Mouse (Mus musculus) hindlimb bud, embryonic 11.5 days (tissue): Measurements from ENCODE around the gene Rpl3.

Source experiments
- DNase-seq: peaks from one replicate; pipeline ENCODE4 v3.0.0-alpha.2; 2012; ENCODE audit warnings: low read depth, low spot score; ENCODE audit errors: extremely low spot score

Rpl3 gene

DNA sequence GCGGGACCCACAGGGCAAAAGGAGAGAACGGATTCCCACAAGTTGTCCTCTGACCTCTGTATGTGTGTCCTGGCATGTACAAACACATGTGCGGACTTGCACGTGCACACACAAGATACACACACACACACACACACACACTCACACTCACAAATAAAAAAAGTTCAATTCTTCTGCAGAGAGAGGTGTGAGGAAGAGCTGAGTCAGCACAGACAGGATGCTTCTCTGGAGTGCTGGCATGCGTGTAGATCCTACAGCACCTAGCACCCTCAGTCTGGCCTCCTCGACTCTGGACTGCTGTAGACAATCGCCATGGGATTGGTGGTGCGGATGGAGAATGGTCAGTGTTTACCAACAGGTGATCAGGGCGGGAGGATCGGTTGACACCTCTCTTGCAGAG is 47.4 kb downstream of the Rpl3 start:
- no peak for DNase-seq

- no peak for DNase-seq
Observed at GRCm38 (mm10) chr15:80042152-80042551, 49.5 kb downstream of the Rpl3 start.

DNA sequence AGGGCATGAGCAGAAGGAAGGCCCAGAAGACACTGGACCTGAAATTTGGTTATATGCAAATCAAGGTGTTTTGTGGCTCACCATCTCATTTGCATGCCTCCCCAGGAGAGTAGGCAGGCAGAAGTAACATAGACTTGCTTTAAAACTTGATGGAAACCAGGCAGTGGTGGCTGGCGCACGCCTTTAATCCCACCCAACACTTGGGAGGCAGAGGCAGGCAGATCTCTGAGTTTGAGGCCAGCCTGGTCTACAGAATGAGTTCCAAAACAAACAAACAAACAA is 53.6 kb downstream of the Rpl3 start:
- no peak for DNase-seq

GRCm38 (mm10) chr15:80037255-80038109 is 54.2 kb downstream of the Rpl3 start:
- DNase-seq = no peak

- no peak for DNase-seq
Observed at GRCm38 (mm10) chr15:80035341-80035885, 56.3 kb downstream of the Rpl3 start.

DNA sequence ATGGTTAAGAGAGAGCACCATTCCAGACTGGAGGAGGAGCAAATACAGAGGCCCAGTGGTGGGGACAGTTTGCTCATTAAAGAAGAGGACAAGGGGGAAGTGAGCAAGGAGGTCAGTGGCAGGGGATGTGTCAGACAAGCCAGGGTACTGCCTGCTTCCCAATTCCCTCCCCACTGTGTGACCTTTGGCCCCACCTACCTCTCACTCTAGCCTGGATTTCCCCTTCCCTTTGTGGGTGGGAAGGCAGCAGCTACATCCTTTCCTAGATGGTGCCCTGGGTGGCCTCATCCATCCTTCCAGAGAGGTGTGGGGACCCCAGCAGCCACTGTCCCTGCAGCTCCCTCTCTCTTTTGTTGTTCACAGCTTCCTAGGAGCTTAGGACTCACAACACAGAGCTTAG is 56.8 kb downstream of the Rpl3 start:
- no peak for DNase-seq

GRCm38 (mm10) chr15:80034366-80034765 is 57.3 kb downstream of the Rpl3 start:
- DNase-seq = no peak

DNA sequence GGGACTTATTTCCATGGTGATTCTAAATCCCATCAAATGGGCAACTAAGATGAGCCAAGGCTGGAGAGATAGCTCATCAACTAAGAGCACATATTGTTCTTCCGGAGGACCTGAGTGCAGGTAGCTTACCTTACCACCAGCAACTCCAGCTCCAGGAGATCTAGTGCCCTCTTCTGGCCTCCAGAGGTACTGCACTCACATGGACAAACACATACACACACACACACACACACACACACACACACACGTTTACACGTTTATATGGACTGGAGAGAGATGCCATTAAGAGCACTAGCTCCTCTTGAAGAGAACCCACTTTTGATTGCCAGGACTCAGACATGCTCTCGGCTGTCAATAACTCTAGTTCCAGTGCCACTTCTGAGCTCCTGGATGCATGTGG is 60.5 kb downstream of the Rpl3 start:
- no peak for DNase-seq

- no peak for DNase-seq
Observed at GRCm38 (mm10) chr15:80030399-80030798, 61.3 kb downstream of the Rpl3 start.

- DNase-seq = no peak
Observed at GRCm38 (mm10) chr15:80028862-80029261, 62.8 kb downstream of the Rpl3 start.
